Mouse (Mus musculus) brain, embryonic 14.5 days (tissue): ENCODE measurements at regions not wholly inside any gene's neighbourhood (a gene's known extent, or its start where the extent isn't known, plus 50 kb on each side); places are given as distances from the start of the nearest gene placed in this dataset.

Source experiments
- CTCF ChIP-seq: fragments of 200-500 bp; IDR thresholded peaks from 2 replicates; pipeline ENCODE4 v1.5.1; 2012; ENCODE audit warnings: inconsistent platforms, mild to moderate bottlenecking, moderate library complexity, borderline replicate concordance; ENCODE audit not compliant: insufficient read depth, insufficient read length; ENCODE audit errors: extremely low read depth
- POLR2A ChIP-seq: fragments of 200-500 bp; IDR thresholded peaks from 2 replicates; pipeline ENCODE4 v1.6.1; 2012; ENCODE audit warnings: mild to moderate bottlenecking, inconsistent platforms, borderline replicate concordance; ENCODE audit not compliant: poor library complexity, insufficient read depth, insufficient read length, severe bottlenecking; ENCODE audit errors: extremely low read depth

DNA sequence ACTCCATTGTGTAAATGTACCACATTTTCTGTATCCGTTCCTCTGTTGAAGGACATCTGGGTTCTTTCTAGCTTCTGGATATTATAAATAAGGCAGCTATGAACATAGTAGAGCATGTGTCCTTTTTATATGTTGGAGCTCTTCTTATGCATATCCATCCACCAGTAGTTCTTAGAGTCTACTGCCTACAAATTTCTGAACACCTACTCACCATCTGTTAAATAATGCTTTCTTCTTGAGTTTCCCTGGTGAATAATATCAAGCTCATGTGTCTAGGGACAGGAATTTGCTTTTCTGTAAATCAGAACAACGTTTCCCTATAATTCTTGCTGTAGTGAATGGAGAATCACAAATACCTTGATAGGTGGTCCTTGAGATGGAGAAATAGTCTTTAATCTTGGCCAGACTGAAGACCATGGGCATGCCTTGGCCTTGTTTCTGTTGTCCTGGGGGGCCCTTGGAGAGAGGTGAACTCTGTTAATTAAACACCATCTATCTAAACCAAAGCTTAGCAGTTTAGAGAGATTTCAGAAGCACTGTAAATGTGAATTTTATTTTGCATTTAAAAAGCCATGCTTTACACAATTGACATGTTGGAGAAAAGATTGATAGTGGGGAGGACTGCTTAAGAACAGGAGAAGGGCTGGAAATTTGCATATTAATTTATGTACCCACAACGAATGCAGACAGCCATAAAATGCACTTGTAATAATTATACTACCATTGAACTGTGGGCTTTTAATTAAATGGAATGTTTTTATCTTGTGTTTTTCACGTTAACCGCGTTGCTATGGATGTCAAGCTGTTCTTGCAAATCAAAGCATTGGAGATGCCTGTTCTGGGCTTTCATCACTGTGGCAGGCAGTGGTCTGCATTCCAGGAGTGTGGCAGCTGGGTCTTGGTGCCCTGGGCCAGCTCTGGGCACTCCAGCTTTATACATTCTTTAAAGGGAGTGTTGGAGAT is 155.2 kb upstream of the Tmtc4 start:
- no peak for TF ChIP-seq POLR2A
- TF ChIP-seq CTCF, result no peak
